ENCODE assay signal across 14 mouse cellular contexts in genomic region chr10:40726288-40726902, GRCm38 (mm10). TPM values are rescaled to one million over a fixed set of nuclear protein-coding genes. Genes with fewer than 3 reads are reported as not detected.
DNase-seq lines count a peak whose midpoint lies in the region; ATAC-seq and TF ChIP-seq lines count a peak whose summit lies in the region.
"Had no signal": no experiment of that assay in that cellular context is flagged by ENCODE, and none has a peak within 500 bp of the region (broad histone marks: within the 10 kb centered on the region; RNA-seq: fewer than 3 reads in every experiment).

No protein-coding gene starts in this region.

- WGBS in heart, embryonic 12.5 days = 60% methylated on average over 11 of the region's 11 CpGs
- WGBS in forebrain, embryonic 14.5 days = 59% methylated on average over 11 of the region's 11 CpGs
- WGBS in midbrain, embryonic 11.5 days = 60% methylated on average over 11 of the region's 11 CpGs
- WGBS in stomach, postnatal 0 days = 51% methylated on average over 11 of the region's 11 CpGs

- H3K4me3 ChIP-seq in heart, embryonic 12.5 days = no peak overlapping the region
- H3K4me3 ChIP-seq in forebrain, embryonic 14.5 days (ENCODE audit: low read depth, low read length) = no peak overlapping the region
- H3K4me3 ChIP-seq in midbrain, embryonic 11.5 days (ENCODE audit: low read depth, low read length) = no peak overlapping the region
- H3K4me3 ChIP-seq in stomach, postnatal 0 days (ENCODE audit: low read depth, low read length) = no peak overlapping the region
- H3K4me3 ChIP-seq: neural tube, embryonic 12.5 days had no signal

- no peaks in the 10 kb centered on the region for H3K36me3 ChIP-seq in heart, embryonic 12.5 days
- no peaks in the 10 kb centered on the region for H3K36me3 ChIP-seq in forebrain, embryonic 14.5 days (ENCODE audit: control insufficient read depth, insufficient read depth, low read length)
- H3K36me3 ChIP-seq in midbrain, embryonic 11.5 days (ENCODE audit: control insufficient read depth, insufficient read depth, low read length) = no peaks in the 10 kb centered on the region
- H3K36me3 ChIP-seq in stomach, postnatal 0 days (ENCODE audit: control insufficient read depth, insufficient read depth, low read length) = no peaks in the 10 kb centered on the region
- H3K36me3 ChIP-seq: neural tube, embryonic 12.5 days had no signal

- H3K27me3 ChIP-seq in heart, embryonic 12.5 days (replicated peaks) = no peaks in the 10 kb centered on the region
- H3K27me3 ChIP-seq in forebrain, embryonic 14.5 days (replicated peaks; ENCODE audit: control insufficient read depth, insufficient read depth, low read length) = no peaks in the 10 kb centered on the region
- no peaks in the 10 kb centered on the region for H3K27me3 ChIP-seq in midbrain, embryonic 11.5 days (ENCODE audit: control insufficient read depth, insufficient read depth, low read length)
- no peaks in the 10 kb centered on the region for H3K27me3 ChIP-seq in stomach, postnatal 0 days (ENCODE audit: control insufficient read depth, insufficient read depth, low read length)
- H3K27me3 ChIP-seq: neural tube, embryonic 12.5 days had no signal

- H3K4me1 ChIP-seq in heart, embryonic 12.5 days (replicated peaks) = peaks cover 13% of the 10 kb centered on the region
- H3K4me1 ChIP-seq in forebrain, embryonic 14.5 days (ENCODE audit: control insufficient read depth, insufficient read depth, low read length) = peaks cover 5% of the 10 kb centered on the region
- peaks cover 25% of the 10 kb centered on the region for H3K4me1 ChIP-seq in midbrain, embryonic 11.5 days (ENCODE audit: control insufficient read depth, insufficient read depth, low read length)
- H3K4me1 ChIP-seq in stomach, postnatal 0 days (replicated peaks; ENCODE audit: control insufficient read depth, insufficient read depth) = no peaks in the 10 kb centered on the region

- TF ChIP-seq EP300 in stomach, postnatal 0 days (optimal IDR thresholded peaks at IDR 0.05) = no peak

- no peak overlapping the region for H3K9ac ChIP-seq in heart, embryonic 12.5 days
- no peak overlapping the region for H3K9ac ChIP-seq in forebrain, embryonic 14.5 days (ENCODE audit: low read length)
- no peak overlapping the region for H3K9ac ChIP-seq in midbrain, embryonic 11.5 days (ENCODE audit: low read length)
- no peak overlapping the region for H3K9ac ChIP-seq in stomach, postnatal 0 days (ENCODE audit: low read length)
- H3K9ac ChIP-seq: neural tube, embryonic 12.5 days had no signal

- no peak for ATAC-seq in heart, embryonic 12.5 days (ENCODE audit: insufficient number of reproducible peaks, low FRiP score)
- ATAC-seq in forebrain, embryonic 14.5 days = peak; percentile 55; the same call in 1 of the 2 replicates
- peak; percentile 60; the same call in 1 of the 2 replicates for ATAC-seq in midbrain, embryonic 11.5 days (ENCODE audit: low FRiP score)
- no peak for ATAC-seq in stomach, postnatal 0 days (ENCODE audit: low FRiP score, low TSS enrichment)

- H3K27ac ChIP-seq in heart, embryonic 12.5 days (ENCODE audit: poor library complexity, severe bottlenecking) = no peak overlapping the region
- no peak overlapping the region for H3K27ac ChIP-seq in forebrain, embryonic 14.5 days (ENCODE audit: low read depth, low read length)
- H3K27ac ChIP-seq in midbrain, embryonic 11.5 days (ENCODE audit: low read depth, low read length) = peak overlapping the region; percentile 45; the same call in 1 of the 2 replicates
- H3K27ac ChIP-seq in stomach, postnatal 0 days (replicated peaks) = no peak overlapping the region
- H3K27ac ChIP-seq: kidney, postnatal 0 days; neural tube, embryonic 12.5 days had no signal

- no peaks in the 10 kb centered on the region for H3K9me3 ChIP-seq in heart, embryonic 12.5 days (replicated peaks)
- no peaks in the 10 kb centered on the region for H3K9me3 ChIP-seq in forebrain, embryonic 14.5 days (replicated peaks; ENCODE audit: control insufficient read depth, low read length)
- no peaks in the 10 kb centered on the region for H3K9me3 ChIP-seq in midbrain, embryonic 11.5 days (ENCODE audit: control insufficient read depth, low read length)
- H3K9me3 ChIP-seq in stomach, postnatal 0 days (ENCODE audit: control insufficient read depth, low read length) = no peaks in the 10 kb centered on the region
- H3K9me3 ChIP-seq: neural tube, embryonic 12.5 days had no signal

- DNase-seq in heart, adult 11 months = peak; percentile 27
- peak; percentile 7 for DNase-seq in ES-CJ7 (ENCODE audit: low read depth, low spot score)
- DNase-seq in forebrain, embryonic 14.5 days (ENCODE audit: low spot score) = peak; percentile 27
- DNase-seq in midbrain, embryonic 11.5 days (ENCODE audit: low spot score, missing footprints) = peak; percentile 92
- DNase-seq in left cerebral cortex, postnatal 25 days (ENCODE audit: low spot score in 2 of 2) = no peak
- no peak for DNase-seq in cerebellum, postnatal 36 days
- DNase-seq in stomach, postnatal 0 days (ENCODE audit: low spot score) = no peak
- DNase-seq: adrenal gland, postnatal 10 days; cerebellum, adult 11 months; heart, postnatal 4 days; thymus, postnatal 25 days had no signal

- H3K4me2 ChIP-seq in heart, embryonic 12.5 days = no peak overlapping the region
- no peak overlapping the region for H3K4me2 ChIP-seq in forebrain, embryonic 14.5 days (ENCODE audit: low read length)
- H3K4me2 ChIP-seq in midbrain, embryonic 11.5 days = no peak overlapping the region
- no peak overlapping the region for H3K4me2 ChIP-seq in stomach, postnatal 0 days (replicated peaks; ENCODE audit: low read depth)
- H3K4me2 ChIP-seq: neural tube, embryonic 12.5 days had no signal

- no peak for TF ChIP-seq CTCF in stomach, postnatal 0 days (IDR thresholded peaks at IDR 0.05; ENCODE audit: low read depth)

- intact Hi-C loops in left cerebral cortex, postnatal 25 days (cut with DNase I) = no loop called here

RNA-seq across cellular contexts. Expression of gene Mettl24, which starts 43.3 kb away (rescaled TPM):
- polyA plus RNA-seq in heart, embryonic 12.5 days (2016; fragmentation: Nextera tagmentation; extraction: Ambion mirVana) = 2.5 and 3.0 TPM in 2 replicates
- polyA plus RNA-seq in forebrain, embryonic 14.5 days (2014; fragmentation: Nextera tagmentation; extraction: Ambion mirVana) = 0.23 and 0.29 TPM in 2 replicates
- polyA plus RNA-seq in midbrain, embryonic 11.5 days (2014; fragmentation: Nextera tagmentation; extraction: Ambion mirVana) = 0.53 and 0.65 TPM in 2 replicates
- 1 to 10 TPM; 2.1 to 2.2 TPM for total RNA-seq in left cerebral cortex, postnatal 25 days (2021)
- polyA plus RNA-seq in stomach, postnatal 0 days (2015; fragmentation: Nextera tagmentation; extraction: Ambion mirVana) = 1.9 and 2.2 TPM in 2 replicates

Comparison
In these comparisons a context has a peak if more than half of its experiments do, and no peak if none do; other contexts are left out.
1. DNase-seq: peak in heart, adult 11 months (single experiment), ES-CJ7 (single experiment), forebrain, embryonic 14.5 days (single experiment) and midbrain, embryonic 11.5 days (single experiment); none in left cerebral cortex, postnatal 25 days (0 of 2), cerebellum, postnatal 36 days (0 of 2) and stomach, postnatal 0 days (single experiment).
2. ATAC-seq: peak in forebrain, embryonic 14.5 days (single experiment) and midbrain, embryonic 11.5 days (single experiment); none in heart, embryonic 12.5 days (single experiment) and stomach, postnatal 0 days (single experiment).